Mouse (Mus musculus): Measurements from ENCODE around the gene Klhl11. TPM values are rescaled to one million over a fixed set of nuclear protein-coding genes. Genes with fewer than 3 reads are reported as not detected.
A peak's percentile ranks its signal among the peaks of the same experiment; 100 is the strongest.

Klhl11 gene
- total RNA-seq (2021), result 10 to 100 TPM; 12.2 to 13.4 TPM
- long read RNA-seq, experiment 1, partial matches to known transcripts, result 0 of 1 reads
- long read RNA-seq, experiment 1, other reads (novel, unspliced or antisense), result 1 of 1 reads
- long read RNA-seq, experiment 2, partial matches to known transcripts, result 0 of 2 reads
- long read RNA-seq, experiment 2, other reads (novel, unspliced or antisense), result 2 of 2 reads

DNA sequence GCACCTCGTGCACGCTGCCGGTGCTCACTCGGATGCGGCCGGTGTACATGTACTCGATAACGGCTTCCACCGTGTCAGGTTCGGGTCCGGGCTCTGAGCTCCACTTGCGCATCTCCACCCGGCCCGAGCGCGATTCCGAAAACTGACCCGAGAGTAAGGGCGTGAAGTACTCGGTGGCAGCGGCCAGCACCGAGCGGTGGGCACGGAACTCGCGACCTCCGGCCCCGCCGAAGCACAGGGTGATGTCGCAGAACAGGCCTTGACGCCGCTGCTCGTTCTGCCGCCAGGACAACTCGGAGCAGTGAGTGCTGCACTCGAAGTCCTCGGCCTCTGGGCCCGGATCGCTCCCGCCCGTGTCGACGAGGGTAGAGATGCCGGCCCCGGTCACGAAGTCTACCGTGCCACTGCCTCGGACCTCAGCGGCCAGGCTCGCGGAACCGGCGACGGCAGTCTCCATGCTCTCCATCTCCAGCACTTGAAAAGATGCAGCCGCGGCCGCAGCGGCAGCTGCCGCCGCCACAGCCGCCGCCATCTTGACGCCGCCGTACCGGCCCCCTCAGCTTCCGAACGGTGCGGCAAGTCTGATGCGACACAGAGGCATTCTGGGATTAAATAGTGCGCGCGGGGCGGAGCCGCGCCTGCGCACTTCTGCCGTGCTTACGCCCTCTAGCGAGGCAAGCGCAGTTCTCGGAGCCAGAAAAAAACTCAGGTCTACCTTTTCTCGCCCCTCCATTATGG lies at the start of gene Klhl11:
Gene Klhl11 (minus strand): TSS at position 545 of the 738 bp plus-strand sequence.
- intact Hi-C loops (cut with DNase I), result loop anchor here (1.0 to 2.0 kb wide), 2 partner anchors 46 to 110 kb away; no protein-coding TSS in a partner anchor
- peak; percentile 92 to 93 for DNase-seq

DNA sequence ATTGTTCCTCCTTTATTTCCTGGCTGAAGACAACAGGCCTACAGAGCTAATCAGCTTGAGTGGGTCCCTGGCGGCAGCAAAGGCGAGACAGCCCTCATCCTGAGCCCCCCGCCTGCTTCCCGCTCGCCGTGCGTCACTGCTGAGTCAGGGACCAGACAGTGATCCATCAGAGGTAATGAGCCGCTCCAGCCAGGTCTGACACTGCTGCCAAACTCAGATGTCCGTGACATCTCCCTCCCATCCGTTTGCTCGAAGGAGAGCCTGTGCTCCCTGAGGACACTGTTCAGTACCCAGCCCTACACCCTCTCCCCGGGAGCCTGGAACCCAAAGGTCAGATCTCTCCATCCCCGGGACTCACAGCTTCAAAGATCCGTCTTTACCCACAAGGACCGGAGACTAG lies 48.3 kb upstream of the Klhl11 start:
- intact Hi-C loops (cut with DNase I), result no loop called here
- DNase-seq, result no peak

DNA sequence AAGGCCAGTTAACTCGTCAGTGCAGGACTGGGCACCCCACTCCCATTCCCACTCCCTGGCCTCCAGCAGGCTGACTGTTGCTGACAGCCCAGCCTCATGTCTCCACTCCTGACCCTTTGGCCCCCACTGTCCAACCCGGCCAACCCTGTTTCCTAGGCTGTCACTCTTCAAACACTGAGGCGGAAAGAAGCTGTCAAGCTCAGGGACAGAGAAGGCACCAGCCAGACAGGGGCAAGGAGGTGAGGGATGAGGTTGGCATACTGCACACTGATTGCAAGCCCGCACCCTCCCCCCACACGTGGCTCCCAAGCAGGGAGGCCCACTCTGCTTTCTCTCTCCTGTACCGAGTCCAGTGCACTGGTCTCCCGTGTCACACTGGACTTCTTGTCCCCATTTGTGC lies 46.6 kb upstream of the Klhl11 start:
- no peak for DNase-seq
- intact Hi-C loops (cut with DNase I), result no loop called here

DNA sequence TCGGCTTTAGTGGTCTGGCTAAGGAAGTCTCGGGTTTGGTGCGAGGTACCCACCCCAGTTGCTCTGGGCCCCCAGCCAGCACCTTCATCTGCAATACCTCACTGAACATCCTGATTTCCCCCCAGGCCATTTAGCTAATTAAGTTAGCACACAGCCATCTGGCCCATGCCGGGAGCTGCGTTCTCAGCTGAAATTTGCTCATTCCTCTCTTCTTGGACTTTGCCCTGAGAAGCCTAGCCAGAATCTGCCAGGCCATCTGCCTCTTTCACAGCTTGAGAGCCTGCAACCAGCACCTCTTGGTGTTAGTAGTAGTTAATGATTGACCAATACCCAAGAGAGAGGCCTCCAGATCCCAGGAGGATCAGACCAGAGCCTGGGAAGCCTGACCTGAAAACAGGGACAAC lies 45.6 kb upstream of the Klhl11 start:
- intact Hi-C loops (cut with DNase I), result no loop called here
- DNase-seq, result no peak

DNA sequence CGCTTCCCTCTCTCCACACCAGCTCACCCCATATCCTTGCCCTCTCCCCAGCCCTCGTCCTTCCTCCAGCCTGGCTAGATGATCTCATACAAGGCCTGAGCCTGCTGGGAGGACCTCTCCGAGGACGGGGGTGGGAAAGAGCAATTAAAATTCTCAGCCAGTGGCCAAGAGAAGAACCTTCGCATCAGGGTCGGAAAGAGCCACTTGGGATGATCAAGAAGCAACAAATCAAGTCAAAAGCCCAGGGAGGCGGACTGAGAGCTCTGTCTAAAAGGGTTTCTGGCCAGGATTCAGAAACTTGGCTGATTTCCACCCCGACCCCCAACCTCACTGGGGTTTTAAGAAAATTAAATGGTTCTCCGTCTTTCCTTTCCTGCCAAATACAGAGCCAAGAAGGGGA lies 43.8 kb upstream of the Klhl11 start:
- intact Hi-C loops (cut with DNase I), result no loop called here
- no peak for DNase-seq

DNA sequence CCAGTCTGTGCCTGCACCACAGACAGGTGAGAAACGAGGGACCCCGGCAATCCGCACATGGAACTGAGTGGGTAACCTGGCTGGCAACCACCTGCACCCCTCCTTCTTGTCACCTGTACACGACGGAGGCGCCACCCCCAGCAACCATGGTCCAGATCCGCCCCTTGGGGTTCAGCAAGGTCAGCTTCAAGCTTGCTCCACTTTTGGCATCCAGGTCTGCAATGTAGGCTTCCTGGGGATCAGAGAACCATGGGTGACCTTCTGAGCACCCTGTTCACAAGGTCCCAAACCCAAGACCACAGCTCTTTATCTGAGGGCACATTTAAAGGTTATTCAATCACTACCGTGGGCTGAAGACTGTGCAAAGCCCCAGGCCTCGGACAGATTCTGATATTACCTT lies 43.2 kb upstream of the Klhl11 start:
- no peak for DNase-seq

DNA sequence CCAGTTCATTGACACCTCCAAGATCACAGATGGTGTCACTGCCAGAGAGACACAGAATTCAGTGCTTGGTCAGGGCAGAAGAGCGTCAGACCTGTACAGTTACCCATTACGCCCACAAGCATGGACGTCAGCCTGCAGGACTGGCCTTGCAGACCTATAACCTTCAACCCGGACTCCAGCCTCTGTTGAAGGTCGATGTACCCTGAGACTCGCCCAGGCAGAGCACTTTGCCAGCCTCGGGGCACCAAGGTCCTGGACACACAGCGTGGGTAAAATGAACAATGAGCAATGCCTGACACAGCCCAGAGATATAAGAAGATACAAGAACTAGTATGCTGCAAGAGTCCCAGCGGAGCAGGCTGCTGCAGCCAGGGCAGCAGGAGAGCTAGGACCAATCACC lies 42.5 kb upstream of the Klhl11 start:
- intact Hi-C loops (cut with DNase I), result no loop called here

More for the DNA sequence above, 43.2 kb upstream of the Klhl11 start:
- intact Hi-C loops (cut with DNase I), result no loop called here

DNA sequence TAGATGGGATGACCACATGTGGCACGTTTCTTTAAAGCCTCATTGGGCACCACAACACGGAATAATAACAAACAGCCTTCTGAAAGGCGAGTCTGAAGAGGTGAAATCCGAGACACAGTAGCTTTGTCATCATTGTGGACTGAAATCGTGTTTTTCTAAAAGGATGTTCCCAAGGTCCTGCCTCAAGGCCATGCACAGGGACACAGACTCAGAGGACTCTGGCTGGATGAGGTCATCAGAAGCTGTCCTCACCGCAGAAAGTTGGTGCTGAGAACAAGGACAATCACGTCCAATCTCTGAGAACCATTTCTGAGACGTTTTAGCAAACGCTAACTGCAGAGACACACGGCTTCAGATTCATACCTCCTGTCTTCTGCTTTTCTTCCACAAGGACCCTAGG lies 41.2 kb upstream of the Klhl11 start:
- no peak for DNase-seq
- intact Hi-C loops (cut with DNase I), result loop anchor here (2.0 kb wide), 1 partner anchor 41 kb away; no protein-coding TSS in a partner anchor

More for the DNA sequence above, 42.5 kb upstream of the Klhl11 start:
- DNase-seq, result no peak

DNA sequence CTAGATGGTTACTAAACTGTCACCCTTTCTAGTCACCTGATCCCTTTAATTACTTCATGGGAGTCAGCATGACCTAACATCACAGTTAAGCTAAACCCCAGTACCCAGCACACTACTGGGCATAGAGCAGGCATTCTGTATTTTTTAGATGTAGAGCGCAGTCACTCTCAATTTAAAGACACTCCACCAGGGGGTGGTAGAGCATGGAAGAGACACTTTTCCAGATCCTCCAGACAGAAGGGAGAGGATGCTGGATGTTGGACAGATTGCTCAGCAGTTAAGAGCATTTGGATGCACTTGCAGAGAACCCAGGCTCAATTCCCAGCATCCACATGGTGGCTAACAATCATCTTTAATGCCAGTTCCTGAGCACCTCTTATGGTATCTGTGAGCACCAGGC lies 39.8 kb upstream of the Klhl11 start:
- peak in 1 of 2 experiments; percentile 29 for DNase-seq
- intact Hi-C loops (cut with DNase I), result loop anchor here (2.0 kb wide), 1 partner anchor 42 kb away; no protein-coding TSS in a partner anchor

DNA sequence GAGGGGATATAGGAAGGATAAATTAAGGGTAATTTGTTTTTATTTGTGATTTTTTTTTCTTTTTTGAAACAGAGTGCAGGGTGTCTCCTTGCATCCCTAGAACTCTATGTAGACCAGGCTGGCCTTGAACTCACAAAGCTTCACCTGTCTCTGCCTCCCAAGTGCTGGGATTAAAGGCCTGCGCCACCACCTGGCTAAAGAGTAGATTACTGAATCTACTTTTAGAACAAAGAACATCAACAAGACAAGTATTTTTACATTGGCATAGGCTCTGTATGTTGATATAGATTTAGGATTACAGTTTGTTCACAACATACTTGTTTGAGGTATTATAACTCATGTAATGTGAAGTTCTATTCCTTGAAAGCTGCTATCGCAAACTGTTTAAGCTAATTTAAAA lies 38.0 kb upstream of the Klhl11 start:
- intact Hi-C loops (cut with DNase I), result no loop called here
- no peak for DNase-seq

DNA sequence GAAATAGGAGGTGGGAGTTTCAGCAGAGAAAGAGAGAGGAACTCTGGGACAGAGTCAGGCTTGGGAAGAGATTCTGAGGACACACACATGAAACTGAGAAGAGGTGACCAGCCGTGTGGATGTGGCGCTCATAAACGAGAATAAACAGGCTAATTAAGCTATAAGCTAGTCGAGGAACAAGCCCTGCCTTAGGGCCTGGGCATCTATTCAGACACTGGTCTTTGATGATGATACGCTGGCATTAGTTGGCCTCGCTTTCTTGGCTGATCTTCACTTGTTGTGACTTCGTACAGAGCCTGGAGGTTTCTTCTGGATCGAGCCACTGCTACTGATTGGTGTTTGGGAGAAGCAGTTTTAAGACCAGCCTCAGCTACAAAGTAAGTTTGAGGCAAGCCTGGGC lies 33.5 kb upstream of the Klhl11 start:
- no peak for DNase-seq
- intact Hi-C loops (cut with DNase I), result no loop called here

DNA sequence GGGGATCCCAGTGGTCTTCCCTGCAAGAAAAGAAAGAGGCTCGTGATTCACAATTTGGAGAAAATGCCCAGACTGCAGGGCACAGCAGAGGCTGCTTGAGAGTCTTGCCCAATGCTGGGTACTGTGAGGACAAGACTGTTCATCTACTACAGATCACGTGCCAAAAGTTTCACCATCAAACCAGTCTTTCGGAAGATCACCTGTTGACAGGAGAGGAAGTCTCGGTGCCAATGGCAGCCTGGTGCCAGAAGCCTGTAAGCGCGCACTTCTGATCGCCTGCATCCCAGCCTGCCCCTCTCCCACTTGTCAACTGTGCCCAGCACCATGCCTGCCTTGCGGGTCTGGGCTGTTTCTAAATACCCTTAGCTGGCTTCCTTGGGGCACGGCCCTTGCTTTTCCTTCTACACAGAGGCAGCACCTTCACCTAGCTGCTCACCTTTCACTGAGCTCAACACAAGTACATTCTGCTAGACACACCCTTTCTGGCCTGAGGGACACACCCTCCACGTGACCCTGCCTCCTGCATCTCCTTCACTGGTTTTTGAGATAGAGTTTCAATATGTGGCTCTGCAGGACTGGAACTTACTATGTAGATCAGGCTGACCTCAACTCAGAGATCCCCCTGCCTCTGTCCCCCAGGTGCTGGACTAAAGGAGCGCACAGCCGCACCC lies 32.6 kb upstream of the Klhl11 start:
- intact Hi-C loops (cut with DNase I), result no loop called here
- no peak for DNase-seq

DNA sequence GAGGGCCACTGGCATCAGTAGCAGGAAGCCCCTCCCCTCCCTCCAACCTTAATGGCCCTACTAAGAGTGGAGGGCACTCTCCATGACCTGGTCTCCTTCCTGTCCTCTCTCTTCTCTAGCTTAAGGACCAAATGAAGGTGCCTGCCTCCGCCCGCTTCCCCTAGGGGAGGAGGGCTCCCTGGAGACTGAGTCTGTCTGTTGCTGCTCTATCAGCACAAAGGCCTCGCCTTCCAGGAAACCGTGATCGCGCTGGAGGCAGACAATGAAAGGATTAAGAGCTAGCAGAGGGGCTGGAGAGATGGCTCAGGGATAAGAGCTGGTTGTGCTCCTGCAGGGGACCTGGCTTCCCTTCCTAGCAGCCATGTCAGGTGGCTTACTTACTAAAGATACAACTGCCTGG lies 28.8 kb upstream of the Klhl11 start:
- intact Hi-C loops (cut with DNase I), result no loop called here
- DNase-seq, result no peak

DNA sequence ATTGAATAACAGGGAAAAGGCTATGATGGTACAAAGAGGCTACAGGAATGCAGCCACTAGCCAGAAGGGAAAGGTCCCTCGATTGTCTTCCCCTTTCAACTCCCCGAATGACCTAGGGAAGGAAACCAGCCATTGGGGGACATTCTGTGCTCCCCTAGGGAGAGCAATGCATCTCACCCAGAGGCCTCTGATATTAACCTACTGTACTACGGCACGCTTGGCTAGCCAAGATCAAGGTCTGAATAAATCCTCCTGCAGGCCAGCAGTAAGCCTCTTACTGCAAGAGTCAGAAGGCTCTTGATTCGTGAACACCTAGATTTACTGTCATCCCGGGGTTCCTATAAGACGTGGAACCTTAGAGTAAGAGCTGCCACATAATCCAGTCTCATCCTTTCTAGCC lies 28.1 kb upstream of the Klhl11 start:
- no peak for DNase-seq
- intact Hi-C loops (cut with DNase I), result no loop called here

DNA sequence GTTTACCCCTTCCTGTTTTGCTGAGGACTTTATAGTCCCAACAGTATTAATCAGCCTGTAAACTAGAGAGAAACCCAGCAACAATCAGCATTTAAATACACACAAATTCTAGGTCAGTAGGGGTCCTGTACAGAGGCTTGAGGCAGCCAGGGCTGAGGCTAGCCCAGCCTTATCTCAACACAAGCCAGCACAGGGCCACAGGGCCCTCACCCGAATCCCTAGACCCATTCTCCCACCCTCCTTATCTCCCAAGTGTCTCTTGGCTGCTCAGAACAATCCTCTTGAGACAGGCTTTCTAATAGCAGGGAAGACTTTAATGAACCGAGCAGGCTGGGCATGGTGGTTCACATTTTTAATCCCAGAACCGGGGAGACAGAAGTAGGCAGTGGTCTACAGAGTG lies 27.7 kb upstream of the Klhl11 start:
- intact Hi-C loops (cut with DNase I), result no loop called here
- no peak for DNase-seq

DNA sequence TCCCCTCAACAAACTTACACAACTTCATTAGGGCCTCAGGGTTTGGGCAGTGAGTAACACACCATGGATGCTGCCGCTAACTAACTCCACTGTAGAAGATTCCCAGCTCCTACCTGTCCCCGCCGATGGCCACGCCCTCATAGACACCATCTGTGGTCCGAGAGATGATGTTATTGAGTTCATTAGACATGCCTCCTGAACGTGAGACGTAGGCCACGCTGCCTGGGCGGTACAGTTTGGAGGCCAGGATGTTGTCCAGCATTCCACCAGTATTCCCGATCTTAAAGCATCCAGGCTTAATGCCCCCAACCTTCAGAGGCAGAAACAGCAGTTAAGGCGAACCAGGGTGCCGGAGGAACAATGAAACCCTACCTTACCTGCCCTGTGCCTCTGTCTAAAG lies 21.2 kb upstream of the Klhl11 start:
- intact Hi-C loops (cut with DNase I), result no loop called here
- DNase-seq, result no peak

DNA sequence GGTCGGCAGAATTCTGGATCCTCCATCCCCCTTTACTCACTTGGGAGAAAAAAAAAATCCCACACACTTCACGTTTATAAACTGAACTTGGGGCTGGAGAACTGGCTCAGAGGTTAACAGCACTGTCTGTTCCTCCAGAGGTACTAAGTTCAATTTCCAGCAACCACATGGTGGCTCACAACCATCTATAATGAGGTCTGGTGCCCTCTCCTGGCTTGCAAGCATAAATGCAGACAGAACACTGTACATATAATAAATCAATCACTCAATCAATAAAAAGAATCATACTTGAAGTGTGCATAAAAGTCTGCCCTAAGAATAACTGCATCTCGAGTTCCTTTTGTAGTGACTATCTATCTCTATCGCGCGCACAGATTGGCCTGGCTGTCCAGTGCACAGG lies 18.4 kb upstream of the Klhl11 start:
- intact Hi-C loops (cut with DNase I), result no loop called here

DNA sequence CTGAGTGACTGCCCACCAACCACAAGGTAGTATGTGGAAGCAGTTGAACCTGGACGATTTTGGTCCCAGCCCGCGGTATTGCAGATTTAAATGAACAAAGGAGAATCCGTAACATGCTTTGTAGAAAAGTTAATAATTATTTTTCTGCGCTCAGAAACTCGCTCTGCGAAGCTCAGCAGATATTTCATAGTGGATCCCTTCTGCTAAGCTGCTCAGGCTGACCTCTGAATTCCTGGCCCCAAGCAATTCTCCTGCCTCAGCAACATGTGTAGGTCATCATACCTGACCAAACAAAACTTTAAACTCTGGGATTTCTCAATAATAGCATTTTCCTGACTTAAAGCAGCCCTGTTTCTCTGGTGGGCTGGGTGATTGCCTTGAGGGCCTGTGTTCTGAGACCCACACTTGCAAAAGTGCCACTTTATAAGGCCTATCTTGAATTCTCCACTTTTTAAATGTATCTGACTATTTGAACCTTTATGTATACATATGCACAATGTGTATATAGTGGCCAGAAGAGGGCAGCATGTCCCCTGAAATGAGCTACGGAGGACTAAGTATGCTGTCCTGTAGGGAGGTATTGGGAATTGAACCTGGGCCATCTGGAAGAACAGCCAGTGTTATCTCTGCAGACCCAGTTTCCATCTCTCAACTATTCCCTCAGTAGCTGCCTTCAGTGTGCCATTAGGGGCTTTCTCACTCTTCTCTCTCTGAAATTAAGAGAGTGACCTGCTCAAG lies 13.4 kb upstream of the Klhl11 start:
- intact Hi-C loops (cut with DNase I), result loop anchor here (2.0 kb wide), 1 partner anchor 73 kb away; no protein-coding TSS in a partner anchor
- DNase-seq, result peak; percentile 20 to 50

More for the DNA sequence above, 18.4 kb upstream of the Klhl11 start:
- DNase-seq, result no peak

DNA sequence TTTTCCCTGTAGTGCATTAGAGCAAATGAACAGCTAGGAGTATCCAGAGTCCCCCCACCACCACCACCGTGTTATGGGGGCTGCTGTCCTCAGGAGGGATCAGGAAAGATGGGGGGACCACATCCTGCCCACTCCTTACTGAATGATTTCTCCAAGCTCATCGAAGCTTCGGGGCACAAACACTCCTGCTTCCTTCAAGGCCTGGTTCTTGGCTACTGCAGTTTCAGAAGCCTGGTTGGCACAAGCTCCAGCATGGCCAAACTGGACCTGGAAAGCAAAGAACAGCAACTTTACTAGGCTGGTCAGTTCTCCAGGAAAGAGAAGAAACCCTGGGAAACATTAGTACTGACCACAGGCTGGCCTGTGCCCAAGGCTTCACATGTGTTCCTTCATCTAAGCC lies 11.9 kb upstream of the Klhl11 start:
- no peak for DNase-seq
- intact Hi-C loops (cut with DNase I), result no loop called here

DNA sequence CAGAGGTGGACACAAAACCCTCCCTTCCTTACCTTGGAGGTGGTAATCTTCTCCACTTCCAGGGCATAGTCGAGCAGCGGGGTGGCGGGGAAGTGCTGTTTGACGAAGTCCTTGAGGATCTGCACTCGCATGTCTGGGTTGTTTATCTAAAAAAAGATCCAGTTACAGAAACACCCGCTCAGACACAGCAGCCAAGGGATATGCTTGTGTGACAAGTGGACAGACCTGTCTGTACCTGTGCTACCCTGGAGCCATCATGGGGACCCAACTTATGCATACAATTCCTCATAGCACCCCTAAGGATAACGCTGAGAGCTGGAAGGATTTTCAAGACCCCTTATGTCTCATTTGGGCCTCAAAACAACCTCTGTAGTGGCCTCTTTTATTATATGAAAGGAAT lies 6.6 kb upstream of the Klhl11 start:
- intact Hi-C loops (cut with DNase I), result no loop called here
- DNase-seq, result no peak

DNA sequence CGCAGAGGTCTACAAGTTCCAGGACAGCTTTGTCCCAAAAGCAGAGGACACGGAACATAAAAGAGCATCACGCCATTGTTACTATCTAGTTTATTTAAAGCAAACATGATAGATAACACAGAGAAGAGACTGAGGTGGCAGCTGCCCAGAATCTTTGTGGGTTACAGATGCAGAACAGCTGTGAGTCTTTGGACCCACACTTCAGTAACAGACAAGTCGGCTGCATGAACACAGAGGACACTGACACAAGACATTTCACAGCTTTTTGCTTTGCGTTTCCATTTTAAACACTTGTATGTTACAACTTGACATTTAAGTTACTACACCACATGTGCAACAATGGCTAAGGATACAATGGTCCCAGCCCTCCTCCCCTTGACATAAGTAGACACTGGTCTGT lies 3.7 kb upstream of the Klhl11 start:
- no peak for DNase-seq
- intact Hi-C loops (cut with DNase I), result no loop called here
